Mouse (Mus musculus) gastrocnemius, postnatal 36 days (tissue): Measurements from ENCODE around the gene Cntnap2. TPM values are rescaled to one million over a fixed set of nuclear protein-coding genes. Genes with fewer than 3 reads are reported as not detected.

Experiments used
- DNase-seq, 2 experiments: peaks; one replicate each; pipeline ENCODE4 v3.0.0; 2022
- intact Hi-C: fragments of 180-260 bp; cut with DNase I; formaldehyde crosslinking; loops from one replicate; pipeline ENCODE4 v1.15.1; 2025
- total RNA-seq, 2 experiments: library from RNA; stranded (reverse); gene quantifications; 2 replicates each; pipeline ENCODE4 v1.2.3; 2021

Gene Cntnap2
- total RNA-seq, 2 experiments from 2014 or later, result 6.3 to 6.6 TPM

DNA sequence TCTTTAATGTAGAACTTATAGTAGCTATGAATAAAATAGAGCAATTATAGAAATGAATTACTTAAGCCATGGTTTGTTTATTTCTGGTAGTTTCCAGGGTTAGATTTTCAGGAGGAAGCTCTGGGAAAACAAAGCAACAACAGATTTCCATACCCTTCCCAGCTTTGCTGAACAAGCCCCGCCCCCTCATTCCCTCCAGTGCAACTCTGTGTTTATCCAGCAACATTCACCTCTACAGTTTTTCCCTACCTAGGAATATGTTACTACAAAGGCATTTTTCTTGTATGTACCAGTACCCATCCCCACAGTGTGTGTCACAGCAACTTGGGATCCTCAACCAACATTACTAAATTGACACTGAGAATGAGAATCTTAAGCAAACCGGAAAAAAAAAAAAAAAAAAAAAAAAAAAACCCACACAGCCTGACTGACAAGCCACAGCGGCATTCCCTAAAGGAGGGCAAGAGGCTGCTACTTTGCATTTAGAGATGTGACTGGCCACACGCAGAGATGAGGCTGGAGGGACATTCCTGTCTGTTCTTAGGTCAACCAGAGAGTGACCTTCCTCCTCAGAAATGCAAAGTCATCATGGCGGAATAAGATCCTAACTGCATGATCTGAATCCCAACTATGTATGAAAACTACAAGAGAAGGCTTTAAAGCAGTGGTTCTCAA is 2260.3 kb downstream of the Cntnap2 start:
- DNase-seq, result no peak
- intact Hi-C loops, result no loop called here

DNA sequence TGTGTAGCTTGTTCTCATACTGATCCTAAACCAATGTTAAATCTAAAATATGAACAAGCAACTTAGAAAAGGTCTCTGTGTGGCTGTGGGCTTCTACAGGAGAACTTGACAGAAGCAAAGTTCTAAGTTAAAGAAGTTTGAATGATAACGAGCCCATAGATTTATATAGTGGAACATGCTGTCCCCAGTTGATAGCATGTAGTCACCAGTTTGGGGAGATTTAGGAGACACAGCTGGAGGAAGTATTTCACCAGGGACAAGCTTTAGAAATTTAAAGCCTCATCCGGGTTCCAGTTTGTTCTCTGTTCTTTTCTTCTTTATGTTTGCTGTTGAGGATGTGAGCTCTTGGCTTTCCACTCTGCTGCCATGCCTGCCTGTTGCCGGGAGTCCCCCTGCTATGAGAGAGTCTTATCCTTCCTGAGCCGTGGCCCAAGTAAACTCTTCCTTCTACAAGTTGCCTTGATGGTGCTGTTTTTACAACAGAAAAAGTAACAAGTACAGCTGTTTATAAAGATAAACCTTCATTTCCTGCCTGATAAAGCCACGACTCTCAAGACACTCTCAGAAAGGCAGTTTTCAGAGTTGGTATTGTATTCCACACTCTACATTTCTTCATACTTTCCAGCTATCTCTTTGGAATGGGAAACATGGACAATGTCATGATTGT is 2264.1 kb downstream of the Cntnap2 start:
- intact Hi-C loops, result no loop called here
- no peak for DNase-seq

DNA sequence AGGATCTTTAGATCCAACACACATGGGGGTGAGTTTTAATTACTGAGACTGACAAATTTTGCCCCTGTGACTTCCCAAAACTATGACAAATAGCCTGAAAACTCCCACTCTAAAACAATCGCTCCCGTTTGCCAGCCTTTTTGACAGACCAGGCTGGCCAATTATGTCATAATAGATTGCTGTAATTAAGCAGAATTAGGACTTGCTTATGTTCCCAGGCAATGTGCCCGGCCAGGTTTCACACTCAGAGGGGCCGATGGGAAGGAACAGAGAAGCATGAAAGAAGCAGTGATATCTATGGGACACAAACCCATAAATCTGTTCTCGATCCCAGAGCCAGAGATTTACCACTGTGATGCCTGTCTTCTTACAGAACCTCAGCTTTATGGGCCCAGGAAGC is 2264.7 kb downstream of the Cntnap2 start:
- DNase-seq, result no peak
- intact Hi-C loops, result no loop called here

DNA sequence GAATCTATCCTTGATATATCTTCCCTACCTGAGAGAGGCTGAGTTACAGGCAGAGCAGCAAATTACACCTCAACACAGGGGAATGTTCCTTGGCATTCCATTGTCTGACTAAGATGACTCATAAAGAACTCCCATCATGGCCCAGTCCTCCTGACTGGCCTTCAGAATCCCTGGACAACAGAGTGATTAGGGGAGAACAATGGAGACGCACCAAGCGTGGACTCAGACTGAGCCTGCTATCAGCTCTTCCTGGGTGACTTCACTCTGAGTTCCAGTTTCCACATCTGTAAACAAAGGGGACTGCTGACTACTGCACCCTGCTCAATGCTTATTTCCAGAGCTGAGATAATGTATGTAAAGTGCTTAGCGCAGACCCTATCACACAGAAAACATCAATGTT is 2269.1 kb downstream of the Cntnap2 start:
- intact Hi-C loops, result no loop called here
- no peak for DNase-seq

DNA sequence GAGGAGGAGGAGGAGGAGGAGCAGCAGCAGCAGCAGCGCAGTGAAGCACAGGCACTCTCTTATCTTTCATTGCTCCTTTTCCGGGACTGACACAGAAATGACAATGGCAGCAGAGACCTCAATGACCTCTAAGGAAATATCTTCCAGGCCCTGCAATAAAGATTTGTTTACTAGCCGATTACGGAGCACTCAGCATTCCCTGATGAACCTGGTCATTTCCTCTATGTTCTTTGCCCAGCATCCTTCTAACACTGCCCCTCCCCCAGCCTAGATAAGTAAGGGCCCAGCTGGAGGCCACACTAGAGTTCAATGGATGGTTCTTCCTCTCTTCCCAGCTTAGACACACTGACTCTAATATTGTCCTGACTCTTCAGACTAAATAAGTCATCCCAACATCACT is 2270.1 kb downstream of the Cntnap2 start:
- intact Hi-C loops, result no loop called here
- DNase-seq, result no peak

DNA sequence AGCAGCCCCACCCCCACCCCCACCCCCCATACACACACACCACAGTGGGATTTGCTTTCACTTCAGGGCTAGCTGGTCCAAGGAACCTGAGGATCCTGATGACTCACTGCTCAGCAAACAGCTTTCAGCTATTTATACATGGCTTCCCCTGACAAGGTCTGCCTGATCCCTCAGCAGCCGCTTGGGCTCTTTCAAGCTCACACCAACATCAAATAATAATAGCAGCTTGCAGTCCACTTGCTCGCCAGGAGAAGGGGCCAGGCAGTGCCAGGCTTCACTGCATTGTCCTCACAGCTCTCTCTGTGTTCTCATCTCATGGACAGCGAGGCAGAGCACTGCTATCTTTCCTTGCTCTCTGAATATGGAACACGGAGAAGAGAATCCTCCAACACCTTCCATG is 2273.9 kb downstream of the Cntnap2 start:
- intact Hi-C loops, result no loop called here
- no peak for DNase-seq

DNA sequence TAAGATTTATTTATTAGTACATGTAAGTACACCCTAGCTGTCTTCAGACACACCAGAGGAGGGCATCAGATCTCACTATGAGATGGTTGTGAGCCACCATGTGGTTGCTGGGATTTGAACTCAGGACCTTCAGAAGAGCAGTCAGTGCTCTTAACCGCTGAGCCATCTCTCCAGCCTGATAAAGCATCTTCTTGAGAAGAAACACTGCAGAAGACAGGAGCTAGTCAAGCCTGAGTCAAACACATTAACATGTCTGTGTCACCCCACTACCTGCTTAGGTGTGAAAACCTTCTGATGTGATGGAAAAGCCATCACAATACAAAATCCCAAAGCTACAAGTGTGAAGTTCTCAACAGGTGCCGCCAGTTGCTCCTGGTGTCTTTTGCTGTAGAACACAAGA is 2275.2 kb downstream of the Cntnap2 start:
- intact Hi-C loops, result no loop called here
- no peak for DNase-seq

DNA sequence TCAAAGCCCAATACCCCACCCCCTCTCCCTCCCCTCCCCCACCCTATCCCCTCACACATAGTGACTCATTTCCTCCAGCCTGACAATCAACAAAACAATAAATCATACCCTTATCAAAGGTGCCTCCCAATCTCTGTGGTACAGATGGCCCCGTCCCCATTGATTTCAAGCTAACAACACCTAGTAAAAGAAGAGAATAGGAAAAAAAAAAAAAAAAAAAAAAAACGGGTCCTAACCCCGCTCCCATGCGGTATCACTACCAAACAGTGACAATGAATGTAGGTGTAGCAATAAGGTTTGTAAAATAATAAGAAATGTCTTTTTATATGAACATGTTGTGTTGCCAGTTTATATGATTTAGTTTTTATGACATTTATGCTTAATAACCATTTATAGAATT is 2278.1 kb downstream of the Cntnap2 start:
- no peak for DNase-seq
- intact Hi-C loops, result no loop called here

DNA sequence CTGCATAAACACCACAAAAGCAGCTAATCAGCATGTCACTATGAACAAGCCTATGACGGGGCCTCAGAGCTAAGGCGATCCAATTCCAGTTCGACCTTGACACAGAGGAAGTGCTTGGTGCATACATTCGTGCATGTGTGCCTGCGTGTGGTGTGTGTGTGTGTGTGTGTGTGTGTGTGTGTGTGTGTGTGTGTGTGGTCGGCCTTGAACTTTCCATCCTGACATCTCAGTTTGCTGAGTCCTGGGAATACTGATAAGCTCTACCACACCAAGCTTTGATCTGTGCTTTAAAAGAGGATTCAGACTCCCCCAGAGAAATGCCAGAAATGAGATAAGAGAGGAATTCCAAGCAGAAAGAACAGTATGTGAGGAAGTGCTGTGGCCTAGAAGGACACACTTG is 2279.0 kb downstream of the Cntnap2 start:
- no peak for DNase-seq
- intact Hi-C loops, result no loop called here

DNA sequence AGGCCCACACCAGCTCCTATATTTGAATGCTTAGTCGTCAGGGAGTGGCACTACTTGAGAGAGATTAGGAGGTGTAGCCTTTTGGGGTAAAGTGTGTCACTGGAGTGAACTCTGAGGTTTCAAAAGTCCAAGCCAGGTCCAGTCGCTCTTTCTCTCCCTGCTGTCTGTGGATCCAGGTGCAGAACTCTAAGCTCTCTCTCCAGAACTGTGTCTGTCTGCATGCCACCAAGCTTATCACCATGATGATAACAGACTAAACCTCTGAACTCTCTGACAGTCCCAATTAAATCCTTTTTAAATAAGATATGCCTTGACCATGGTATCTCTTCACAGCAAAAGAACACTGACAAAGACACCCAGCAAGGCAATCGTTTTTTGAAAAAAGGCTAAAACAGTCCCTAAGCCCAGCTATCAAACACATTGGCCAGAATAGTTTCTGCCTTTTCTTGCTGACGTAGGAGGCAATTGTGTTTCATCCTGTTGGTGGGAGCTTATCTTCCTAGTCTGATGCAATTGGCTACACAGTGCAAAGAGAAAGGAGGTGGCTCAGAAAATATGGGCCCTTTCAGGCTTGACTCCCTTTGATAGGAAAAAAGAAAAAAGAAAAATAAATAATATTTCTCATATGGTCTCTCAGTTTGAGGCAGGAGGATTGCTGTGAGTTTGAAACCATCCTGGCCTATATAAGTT is 2281.8 kb downstream of the Cntnap2 start:
- intact Hi-C loops, result no loop called here
- DNase-seq, result no peak

DNA sequence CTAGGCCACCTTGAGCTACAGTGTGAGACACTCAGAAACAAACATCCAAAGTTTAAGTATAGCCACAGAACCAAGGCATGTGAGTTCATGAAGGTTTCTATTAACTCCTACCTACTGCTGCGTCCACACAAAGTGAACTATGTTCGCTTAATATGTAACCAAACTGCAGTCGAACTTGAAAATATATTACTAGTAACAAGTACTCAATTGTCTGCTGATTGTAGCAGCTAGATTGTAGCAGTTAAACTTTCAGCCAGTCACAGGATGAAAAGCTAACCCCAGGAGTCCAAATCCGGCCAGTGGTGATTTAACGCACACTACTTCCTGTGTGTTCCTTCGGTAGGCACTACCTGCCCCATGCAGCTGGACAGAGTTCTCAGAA is 2282.3 kb downstream of the Cntnap2 start:
- DNase-seq, result no peak
- intact Hi-C loops, result no loop called here

DNA sequence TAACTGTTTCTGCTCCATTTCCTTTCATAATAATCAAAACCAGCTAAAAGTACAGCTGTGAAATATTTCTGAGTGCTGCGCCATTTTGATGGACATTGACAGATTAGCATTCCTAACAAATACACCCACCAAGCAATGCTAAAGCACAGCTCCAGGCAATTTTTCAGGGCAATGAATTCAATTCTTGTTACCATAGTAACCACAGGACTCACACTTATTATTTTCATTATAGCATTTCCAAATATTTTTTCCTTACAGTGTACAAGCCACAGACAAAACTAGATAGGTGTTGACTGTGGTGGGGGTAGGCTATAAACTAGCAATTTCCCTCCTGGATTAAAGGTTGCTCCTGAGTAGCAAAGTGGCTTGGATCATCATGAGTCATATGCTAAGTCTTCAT is 2284.1 kb downstream of the Cntnap2 start:
- intact Hi-C loops, result no loop called here

DNA sequence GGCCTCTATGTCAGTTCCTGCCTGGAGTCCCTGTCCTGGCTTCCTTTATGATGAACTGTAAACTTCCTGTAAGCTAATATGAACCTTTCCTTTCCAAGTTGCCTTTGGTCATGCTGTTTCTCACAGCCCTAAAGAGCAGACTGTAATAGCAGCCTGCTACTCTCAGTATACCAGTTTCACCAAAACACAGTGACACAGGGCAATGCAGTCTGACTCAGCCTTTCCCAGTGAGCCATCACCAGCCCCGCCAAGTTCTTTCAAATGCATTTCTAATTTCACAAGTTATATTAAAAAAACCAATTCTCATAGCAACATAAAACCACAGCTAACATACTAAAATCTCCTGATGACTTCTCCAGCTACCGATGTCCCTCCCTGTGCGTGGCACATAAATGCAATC is 2285.5 kb downstream of the Cntnap2 start:
- intact Hi-C loops, result no loop called here
- no peak for DNase-seq

More for the DNA sequence above, 2284.1 kb downstream of the Cntnap2 start:
- no peak for DNase-seq

DNA sequence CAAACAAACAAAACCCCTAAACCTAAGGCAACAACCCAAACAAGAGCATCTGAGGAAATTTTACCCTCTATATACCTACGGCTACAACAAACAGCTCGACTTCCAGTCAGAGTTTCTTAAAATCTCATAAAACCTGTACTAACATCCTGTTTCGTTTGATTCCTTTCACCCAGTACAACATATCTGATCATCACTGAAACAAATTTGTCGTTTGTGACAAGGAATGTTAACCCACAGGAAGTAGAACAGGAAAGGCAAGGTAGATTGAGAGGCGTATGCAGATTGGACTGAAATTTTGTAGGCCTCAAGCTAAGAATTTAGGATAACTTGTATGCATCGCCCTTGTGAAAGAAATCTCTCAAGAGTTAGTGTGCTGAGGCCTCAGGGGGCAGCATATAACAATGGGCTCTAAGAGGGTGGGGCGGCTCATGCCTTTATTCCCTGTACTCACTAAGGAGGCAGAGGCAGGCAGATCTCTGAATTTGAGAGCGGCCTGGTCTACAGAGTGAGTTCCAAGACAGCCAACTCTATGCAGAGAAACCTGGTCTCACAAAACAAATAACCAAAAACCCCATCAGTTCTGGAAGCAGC is 2291.0 kb downstream of the Cntnap2 start:
- no peak for DNase-seq
- intact Hi-C loops, result no loop called here
